Mouse (Mus musculus): ENCODE results near the gene Hoxd12. TPM values are rescaled to one million over a fixed set of nuclear protein-coding genes. Genes with fewer than 3 reads are reported as not detected.
A peak's percentile ranks its signal among the peaks of the same experiment; 100 is the strongest.

Gene Hoxd12
- polyA plus RNA-seq, 1 experiment from 2014 or later, result not detected

GRCm38 (mm10) chr2:74725171-74725570 is 50.4 kb downstream of the Hoxd12 start:
- Histone ChIP-seq H3K27ac (replicated peaks) (no peak overlapping the region), H3K27me3 (peaks cover 98% of the 10 kb centered on the region), H3K36me3 (no peaks in the 10 kb centered on the region), H3K9me3 (no peaks in the 10 kb centered on the region), H3K4me3 (no peak overlapping the region), H3K4me1 (no peaks in the 10 kb centered on the region), H3K4me2 (replicated peaks) (no peak overlapping the region), H3K9ac (replicated peaks) (no peak overlapping the region)
- ATAC-seq (replicated peaks), result no peak
- 2% methylated on average over 17 of the region's 17 CpGs for WGBS

GRCm38 (mm10) chr2:74726551-74726950 is 51.7 kb downstream of the Hoxd12 start, which contains the start of gene Gm28230:
Gene Gm28230, plus strand, starts transcription at chr2:74726728.
- Histone ChIP-seq H3K4me1 (no peaks in the 10 kb centered on the region), H3K27ac (replicated peaks) (no peak within 1 kb of the TSS), H3K4me2 (replicated peaks) (no peak within 1 kb of the TSS), H3K9me3 (no peaks in the 10 kb centered on the region), H3K4me3 (no peak within 1 kb of the TSS), H3K36me3 (no peaks in the 10 kb centered on the region), H3K9ac (replicated peaks) (no peak within 1 kb of the TSS), H3K27me3 (peaks cover 98% of the 10 kb centered on the region)
- ATAC-seq (replicated peaks), result no peak
- WGBS, result 4% methylated on average over 5 of the region's 5 CpGs

- no peak overlapping the region for H3K4me3 ChIP-seq
- H3K4me1 ChIP-seq, result no peaks in the 10 kb centered on the region
- no peak overlapping the region for H3K27ac ChIP-seq (replicated peaks)
- H3K9me3 ChIP-seq, result no peaks in the 10 kb centered on the region
- H3K9ac ChIP-seq (replicated peaks), result no peak overlapping the region
- WGBS, result under 1% methylated on average over 43 of the region's 43 CpGs
- no peaks in the 10 kb centered on the region for H3K36me3 ChIP-seq
- H3K4me2 ChIP-seq (replicated peaks), result no peak overlapping the region
- no peak for ATAC-seq (replicated peaks)
- peaks cover 98% of the 10 kb centered on the region for H3K27me3 ChIP-seq
Measured at GRCm38 (mm10) chr2:74726973-74727639, 52.3 kb downstream of the Hoxd12 start.

MicroRNAs encoded within 50 kb of the gene (microRNA counts, 519-probe panel; counts per million panel counts)
- microRNA mmu-miR-10b, result 319 counts per million, percentile 1 among the panel's probes with 10 or more counts

Small RNAs within 50 kb of the gene (microRNA-seq; reads per million reads assigned to microRNA genes)
- gene Gm44463 (not detected), gene Mir10b (151 reads per million, percentile 59 among the genes with 10 or more reads in this experiment)

Other genes with a start within 250 kb of the Hoxd12 start
- gene Lnpk, start 95.6 kb upstream of the Hoxd12 start, polyA plus RNA-seq (2015; fragmentation: Nextera tagmentation; extraction: Ambion mirVana), result 46.8 and 48.3 TPM in 2 replicates
- gene Evx2, start 15.5 kb upstream of the Hoxd12 start, polyA plus RNA-seq (2015; fragmentation: Nextera tagmentation; extraction: Ambion mirVana), result not detected in 2 replicates
- not detected in 2 replicates for gene Hoxd13, start 6.7 kb upstream of the Hoxd12 start, polyA plus RNA-seq (2015; fragmentation: Nextera tagmentation; extraction: Ambion mirVana)
- not detected in 2 replicates for gene Hoxd11, start 4.5 kb downstream of the Hoxd12 start, polyA plus RNA-seq (2015; fragmentation: Nextera tagmentation; extraction: Ambion mirVana)
- gene Hoxd10, start 16.9 kb downstream of the Hoxd12 start, polyA plus RNA-seq (2015; fragmentation: Nextera tagmentation; extraction: Ambion mirVana), result not detected in 2 replicates
- not detected in 2 replicates for gene Hoxd9, start 22.7 kb downstream of the Hoxd12 start, polyA plus RNA-seq (2015; fragmentation: Nextera tagmentation; extraction: Ambion mirVana)
- gene Hoxd8, start 29.6 kb downstream of the Hoxd12 start, polyA plus RNA-seq (2015; fragmentation: Nextera tagmentation; extraction: Ambion mirVana), result 0.10 TPM in 1 of 2 replicates, not detected in the other
- not detected in 2 replicates for gene Hoxd3, start 36.9 kb downstream of the Hoxd12 start, polyA plus RNA-seq (2015; fragmentation: Nextera tagmentation; extraction: Ambion mirVana)
- not detected in 2 replicates for gene Hoxd4, start 36.9 kb downstream of the Hoxd12 start, polyA plus RNA-seq (2015; fragmentation: Nextera tagmentation; extraction: Ambion mirVana)
- not detected in 2 replicates for gene Gm28230, start 51.7 kb downstream of the Hoxd12 start, polyA plus RNA-seq (2015; fragmentation: Nextera tagmentation; extraction: Ambion mirVana)
- gene Hoxd1, start 88.0 kb downstream of the Hoxd12 start, polyA plus RNA-seq (2015; fragmentation: Nextera tagmentation; extraction: Ambion mirVana), result not detected in 2 replicates
- 124 and 133 TPM in 2 replicates for gene Mtx2, start 150.8 kb downstream of the Hoxd12 start, polyA plus RNA-seq (2015; fragmentation: Nextera tagmentation; extraction: Ambion mirVana)

All from forebrain, embryonic 15.5 days (tissue).